Mouse (Mus musculus) cortical plate, adult 2 months (tissue): ENCODE results near the gene Fam178b. TPM values are rescaled to one million over a fixed set of nuclear protein-coding genes. Genes with fewer than 3 reads are reported as not detected.

Experiments used
- H3K27ac ChIP-seq: fragments of 200-500 bp; 2 replicates; pipeline ENCODE4 v1.5.1; 2012; ENCODE audit warnings: low read length, control low read depth, inconsistent platforms; ENCODE audit not compliant: insufficient read depth
- H3K4me1 ChIP-seq: fragments of 200-500 bp; 2 replicates; pipeline ENCODE4 v1.6.1; 2011; ENCODE audit warnings: low read length; ENCODE audit not compliant: control insufficient read depth, insufficient read depth
- H3K4me3 ChIP-seq: fragments of 200-500 bp; 2 replicates; pipeline ENCODE4 v1.5.1; 2011; ENCODE audit warnings: mild to moderate bottlenecking, low read length, control low read depth; ENCODE audit not compliant: insufficient read depth
- CTCF ChIP-seq: fragments of 200-500 bp; IDR thresholded peaks from 2 replicates; pipeline ENCODE4 v1.5.1; 2011; ENCODE audit warnings: mild to moderate bottlenecking, control low read depth, low read length; ENCODE audit not compliant: insufficient read depth; ENCODE audit errors: extremely low read depth
- POLR2A ChIP-seq: fragments of 200-500 bp; IDR thresholded peaks from 2 replicates; pipeline ENCODE4 v1.6.1; 2011; ENCODE audit warnings: mild to moderate bottlenecking, low read length, control low read depth; ENCODE audit not compliant: insufficient read depth; ENCODE audit errors: extremely low read depth
- polyA plus RNA-seq: library from polyadenylated mRNA; depleted of rRNA; stranded (reverse); fragments of >200 nt; gene quantifications from 2 replicates; pipeline ENCODE4 v1.2.3, GENCODE M21; 2012; rRNA removed

Gene Fam178b
- 0.89 and 1.3 TPM in 2 replicates for polyA plus RNA-seq

DNA sequence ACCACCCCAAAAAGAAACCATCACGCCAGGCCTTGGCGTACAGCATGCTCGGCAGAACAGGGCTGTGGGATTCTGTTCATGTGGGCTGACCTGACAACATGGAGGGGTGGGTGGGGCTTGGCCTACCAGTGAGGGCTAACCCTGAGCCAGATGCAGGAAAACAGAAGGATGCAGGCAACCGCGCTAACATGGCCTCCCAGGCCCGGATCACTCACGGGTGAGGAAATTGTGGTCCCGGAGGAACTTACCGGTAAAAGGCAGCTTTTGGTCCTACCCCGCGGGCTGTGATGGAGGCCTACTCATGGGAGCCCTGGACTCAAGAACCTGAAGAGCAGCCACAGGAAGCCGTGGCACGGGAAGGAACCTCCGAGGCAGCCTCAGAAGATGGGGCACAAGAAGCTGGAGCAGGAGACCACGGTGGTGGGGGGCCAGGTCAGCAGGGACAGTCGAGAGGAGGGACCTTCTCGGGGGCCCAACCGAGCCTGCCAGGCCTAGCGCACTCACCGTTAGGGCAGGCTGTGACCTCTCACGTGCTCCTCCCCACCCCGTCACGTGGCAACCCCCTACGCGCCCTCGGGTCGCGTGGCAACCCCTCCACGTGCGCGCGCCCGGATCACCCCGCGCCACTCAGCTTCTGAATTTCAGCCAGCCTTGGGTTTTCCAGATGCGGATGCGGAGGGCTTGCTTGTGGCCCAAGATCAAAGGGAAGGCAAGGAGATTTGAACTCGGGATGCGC is at the start of gene Fam178b:
Gene Fam178b (minus strand): TSS at position 564 of the 736 bp plus-strand sequence.
- Histone ChIP-seq H3K4me3 (no peak within 1 kb of the TSS), H3K4me1 (no peaks in the 10 kb centered on the region), H3K27ac (no peak within 1 kb of the TSS)
- TF ChIP-seq POLR2A (no peak), CTCF (no peak)

DNA sequence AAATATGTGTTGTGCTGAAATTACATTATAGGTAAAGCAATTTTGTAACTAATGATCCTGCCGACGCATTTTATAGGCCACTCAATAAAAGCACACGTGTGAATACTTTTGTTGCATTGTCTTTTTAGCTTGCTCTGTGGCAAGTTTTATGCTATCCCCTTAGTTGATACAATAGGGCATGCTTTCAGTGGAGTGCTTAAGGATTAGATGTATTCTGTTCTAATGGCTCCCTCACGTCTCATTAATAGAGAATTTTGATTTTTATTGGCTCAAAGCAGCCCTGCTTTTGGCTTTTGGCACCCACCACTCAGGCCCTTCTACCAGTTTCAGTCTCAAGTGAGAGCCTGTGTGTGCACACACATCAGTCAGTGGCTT is 41.1 kb upstream of the Fam178b start:
- H3K27ac ChIP-seq = no peak overlapping the region
- TF ChIP-seq POLR2A (no peak), CTCF (no peak)
- H3K4me1 ChIP-seq = no peaks in the 10 kb centered on the region
- no peak overlapping the region for H3K4me3 ChIP-seq

DNA sequence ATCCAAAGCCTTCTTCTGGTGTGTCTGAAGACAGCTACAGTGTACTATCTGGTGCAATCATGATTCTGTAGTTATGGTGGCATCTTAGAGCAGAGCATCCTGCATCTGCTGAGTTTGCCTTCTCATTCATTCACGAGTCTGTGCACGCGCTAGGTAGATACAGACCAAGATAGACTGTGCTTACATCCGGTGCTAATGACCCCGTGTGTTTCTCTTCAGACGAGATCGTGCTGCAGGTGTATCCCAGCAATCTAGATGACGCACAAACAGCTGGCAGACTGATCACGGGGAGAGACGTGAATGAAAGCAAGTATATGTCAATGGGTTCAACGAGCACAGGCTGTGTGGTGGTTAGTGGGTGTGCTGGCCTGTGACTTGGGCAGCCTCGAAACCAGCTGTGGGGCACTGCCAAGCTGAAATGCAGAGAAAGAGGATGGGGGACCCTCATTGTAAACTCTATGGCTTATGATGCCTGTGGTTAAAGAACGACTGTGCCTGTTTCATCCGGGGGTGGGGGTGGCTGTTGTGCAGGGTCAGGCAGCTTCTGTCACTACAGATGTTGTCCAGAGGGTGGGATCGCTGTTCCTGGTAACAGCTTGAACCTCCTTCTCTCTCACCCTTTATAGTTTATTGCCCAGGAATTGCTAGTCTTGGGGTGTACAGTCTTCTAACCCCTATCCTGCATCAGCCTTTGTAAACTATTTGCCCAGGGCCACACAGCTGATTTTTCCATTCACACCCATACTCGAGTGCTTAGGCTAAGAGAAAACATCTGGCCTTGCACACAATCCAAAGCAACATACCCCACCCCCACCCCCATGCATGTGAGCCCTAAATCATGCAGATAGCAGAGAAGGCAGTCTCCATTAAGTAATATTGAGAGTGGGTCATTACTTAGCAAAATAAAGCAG is 40.4 kb upstream of the Fam178b start:
- H3K27ac ChIP-seq = no peak overlapping the region
- no peaks in the 10 kb centered on the region for H3K4me1 ChIP-seq
- H3K4me3 ChIP-seq = no peak overlapping the region
- TF ChIP-seq CTCF (no peak), POLR2A (no peak)

DNA sequence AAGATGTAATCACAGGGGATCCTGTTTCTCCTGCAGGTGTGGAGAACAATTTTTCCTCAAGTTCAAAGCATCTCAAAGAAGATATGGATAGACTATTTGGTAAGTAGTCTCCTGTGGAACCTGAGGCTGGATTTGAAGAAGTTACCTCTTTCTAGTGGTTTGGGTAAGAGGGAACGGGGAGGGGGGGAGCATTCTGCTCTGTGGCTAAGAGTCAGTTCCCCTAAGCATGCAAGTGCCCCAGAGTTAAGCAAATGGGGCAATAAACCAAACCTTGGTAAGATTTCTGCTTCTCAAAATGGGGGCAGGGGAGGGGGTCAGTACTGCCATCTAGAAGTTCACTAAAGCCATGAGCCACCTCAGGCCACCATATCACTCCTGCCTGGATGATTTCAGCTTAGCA is 35.8 kb upstream of the Fam178b start:
- no peak for TF ChIP-seq CTCF
- no peak for TF ChIP-seq POLR2A
- no peak overlapping the region for H3K4me3 ChIP-seq
- no peak overlapping the region for H3K27ac ChIP-seq
- no peaks in the 10 kb centered on the region for H3K4me1 ChIP-seq

DNA sequence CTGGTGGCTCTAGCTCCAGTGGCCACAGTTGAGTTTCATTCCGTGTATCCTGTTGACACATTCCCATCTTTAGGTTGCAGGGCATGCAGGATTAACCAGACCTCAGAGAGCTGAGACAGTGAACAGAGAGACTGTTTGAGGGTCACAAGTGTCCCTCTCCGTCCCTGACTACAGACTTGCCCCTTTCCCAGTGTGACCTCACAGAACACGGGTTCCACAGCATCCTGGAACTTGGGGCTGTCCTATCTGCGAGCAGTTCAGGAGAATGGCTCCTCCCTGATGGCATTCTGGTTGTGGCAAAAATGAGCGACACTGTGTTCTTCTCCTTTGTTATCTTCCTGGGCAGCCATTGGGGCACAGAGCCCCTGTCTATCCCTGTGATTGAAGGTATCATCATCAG is 31.3 kb upstream of the Fam178b start, which contains the start of gene Actr1b:
Gene Actr1b (minus strand): TSS at position 112 of the 400 bp plus-strand sequence.
- H3K4me3 ChIP-seq = no peak within 1 kb of the TSS
- no peak within 1 kb of the TSS for H3K27ac ChIP-seq
- TF ChIP-seq CTCF (no peak), POLR2A (no peak)
- H3K4me1 ChIP-seq = no peaks in the 10 kb centered on the region

DNA sequence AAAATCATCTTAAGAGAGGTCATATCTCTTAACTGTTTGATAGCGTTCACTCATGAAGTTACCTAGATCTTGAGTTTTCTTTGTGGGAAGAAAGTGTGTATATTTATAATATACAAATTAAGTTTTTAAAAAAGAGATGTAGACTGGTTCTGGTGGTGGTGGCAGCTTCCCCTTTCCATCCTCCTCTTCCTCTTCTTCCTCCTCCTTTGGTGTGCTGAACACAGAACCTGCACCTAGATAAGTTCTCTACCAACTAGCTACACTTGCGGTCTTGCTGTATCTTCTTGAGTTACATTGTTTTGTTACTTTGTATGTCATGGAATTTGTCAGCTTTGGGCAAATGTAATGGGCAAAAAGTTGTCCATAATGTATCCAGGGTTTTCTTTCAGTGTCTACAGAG is 28.1 kb upstream of the Fam178b start:
- TF ChIP-seq CTCF (no peak), POLR2A (no peak)

DNA sequence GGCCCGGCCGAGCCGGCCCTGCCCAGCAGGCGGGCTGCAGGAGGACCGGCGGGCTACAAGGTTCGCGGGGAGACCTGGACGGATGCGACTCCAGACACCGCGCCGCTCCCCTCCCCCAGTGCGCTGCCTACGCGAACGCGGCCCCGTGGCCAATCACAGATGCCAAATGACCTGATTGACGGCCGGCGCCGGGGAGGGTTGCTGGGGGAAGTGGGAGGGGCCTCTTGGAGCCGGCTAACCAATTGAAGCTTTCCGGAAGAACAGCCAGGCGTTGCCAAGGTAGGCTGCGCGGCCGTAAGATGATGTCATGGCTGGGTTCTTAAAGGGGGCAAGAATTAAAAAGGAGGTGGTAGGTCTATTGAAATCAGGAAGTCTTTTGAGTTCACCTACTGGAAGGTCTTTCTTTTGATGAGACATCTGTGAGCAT is 26.9 kb upstream of the Fam178b start, which contains the start of gene 4933424G06Rik:
Gene 4933424G06Rik (plus strand): TSS at position 296 of the 427 bp plus-strand sequence.
- Histone ChIP-seq H3K4me3 (peak within 1 kb of the TSS; percentile 86), H3K27ac (peak within 1 kb of the TSS; percentile 80), H3K4me1 (peaks cover 2% of the 10 kb centered on the region; the same call in 1 of the 2 replicates)
- no peak for TF ChIP-seq CTCF
- TF ChIP-seq POLR2A = peak; percentile 89

More for the DNA sequence above, 28.1 kb upstream of the Fam178b start:
- Histone ChIP-seq H3K27ac (no peak overlapping the region), H3K4me1 (peaks cover 2% of the 10 kb centered on the region; the same call in 1 of the 2 replicates), H3K4me3 (no peak overlapping the region)

DNA sequence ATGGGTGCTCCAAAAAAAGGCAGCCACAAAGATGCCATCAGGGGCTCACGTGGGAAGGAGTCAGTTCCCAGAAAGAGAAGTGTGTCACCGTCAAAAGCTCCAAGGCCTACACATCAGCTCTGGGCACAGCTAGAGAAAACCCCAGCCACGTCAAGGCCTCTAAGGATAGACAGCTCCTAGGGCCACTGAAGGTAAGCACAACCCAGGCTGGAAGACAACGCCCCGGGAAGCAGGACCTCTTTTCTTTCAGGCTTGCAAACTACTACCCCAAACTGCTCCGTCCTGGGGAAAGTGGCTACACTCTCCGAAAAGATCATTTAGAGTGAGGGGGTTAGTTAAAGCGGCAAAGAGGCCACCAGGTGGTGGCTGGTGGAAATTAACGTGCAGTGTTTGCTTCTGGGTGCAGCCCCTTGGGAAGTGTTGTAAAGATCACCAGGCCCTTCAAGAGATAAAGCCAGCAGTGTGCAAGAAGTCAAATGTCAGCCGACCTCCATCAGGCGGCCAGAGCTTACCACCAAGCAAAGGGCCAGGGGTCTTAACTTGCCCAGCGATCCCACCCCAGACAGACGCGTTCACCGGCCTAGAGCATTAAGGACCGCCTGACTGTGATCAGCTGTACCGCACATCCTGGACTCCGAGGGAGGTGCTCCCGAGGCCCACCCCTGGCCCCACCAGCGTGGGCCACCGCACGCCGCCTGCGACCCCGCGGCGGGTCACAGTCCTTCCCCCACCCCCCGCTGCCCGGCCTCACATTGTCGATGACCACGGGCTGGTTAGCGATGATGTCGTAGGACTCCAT is 26.3 kb upstream of the Fam178b start:
- Histone ChIP-seq H3K4me1 (peaks cover 2% of the 10 kb centered on the region; the same call in 1 of the 2 replicates), H3K27ac (peak overlapping the region; percentile 80), H3K4me3 (peak overlapping the region; percentile 86)
- TF ChIP-seq CTCF (peak; percentile 21; the same call in 1 of the 2 replicates), POLR2A (peak; percentile 13; the same call in 1 of the 2 replicates)

DNA sequence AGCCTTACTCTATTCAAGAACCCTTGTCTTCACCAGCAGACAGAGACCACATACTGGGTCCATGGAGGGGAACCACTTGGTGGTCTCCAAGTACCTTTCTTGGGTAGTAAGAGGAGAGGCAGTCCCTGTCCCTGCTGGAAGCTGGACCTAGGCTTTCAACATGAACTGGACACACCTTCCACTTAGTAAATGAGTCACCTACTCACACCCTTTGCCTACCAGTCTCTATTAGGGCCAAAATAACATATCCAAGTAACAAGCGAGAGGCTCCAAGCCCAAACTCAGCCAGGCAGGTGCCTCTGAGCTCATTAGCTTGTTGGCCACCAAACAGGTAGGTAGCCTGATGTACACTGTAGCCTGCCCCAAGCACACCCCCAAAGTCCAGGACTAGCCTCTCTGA is 25.6 kb upstream of the Fam178b start:
- Histone ChIP-seq H3K4me1 (peaks cover 2% of the 10 kb centered on the region; the same call in 1 of the 2 replicates), H3K27ac (no peak overlapping the region), H3K4me3 (peak overlapping the region; percentile 86)
- TF ChIP-seq POLR2A = no peak
- no peak for TF ChIP-seq CTCF
